10 mouse cellular contexts compared by ENCODE assay signal in the genomic region with DNA sequence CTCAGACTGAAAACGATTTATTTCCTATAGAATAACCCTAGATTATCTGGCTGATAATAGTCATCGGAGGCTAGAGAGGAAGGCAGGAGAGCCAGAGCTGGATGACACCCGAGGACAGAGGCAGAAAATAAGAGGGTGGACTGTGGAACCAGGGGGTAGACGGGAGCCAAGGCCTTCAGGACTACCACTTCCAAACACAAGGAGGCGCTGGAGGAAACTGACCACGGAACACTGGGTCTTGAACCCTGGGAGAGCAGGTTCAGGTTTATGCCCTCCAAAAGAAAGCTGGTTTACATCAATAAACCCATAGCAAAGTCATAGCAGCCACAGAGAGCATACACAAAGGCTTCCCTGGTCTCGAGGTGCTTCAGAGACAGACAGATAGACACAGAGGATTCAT. TPM values are rescaled to one million over a fixed set of nuclear protein-coding genes. Genes with fewer than 3 reads are reported as not detected.
DNase-seq lines count a peak whose midpoint lies in the region; ATAC-seq and TF ChIP-seq lines count a peak whose summit lies in the region.
"Had no signal": no experiment of that assay in that cellular context is flagged by ENCODE, and none has a peak within 500 bp of the region (broad histone marks: within the 10 kb centered on the region; RNA-seq: fewer than 3 reads in every experiment).

No protein-coding gene starts in this region.

- H3K9me3 ChIP-seq in liver, embryonic 11.5 days (ENCODE audit: control insufficient read depth, low read length), result no peaks in the 10 kb centered on the region
- H3K9me3 ChIP-seq in G1E (replicated peaks), result no peaks in the 10 kb centered on the region
- H3K9me3 ChIP-seq: midbrain, embryonic 12.5 days; stomach, embryonic 15.5 days had no signal

- no peaks in the 10 kb centered on the region for H3K36me3 ChIP-seq in liver, embryonic 11.5 days (ENCODE audit: control insufficient read depth, insufficient read depth, low read length)
- H3K36me3 ChIP-seq in G1E (replicated peaks), result no peaks in the 10 kb centered on the region
- H3K36me3 ChIP-seq: midbrain, embryonic 12.5 days; stomach, embryonic 15.5 days had no signal

- H3K4me1 ChIP-seq in liver, embryonic 11.5 days (replicated peaks; ENCODE audit: control insufficient read depth, insufficient read depth, low read length), result peaks cover 16% of the 10 kb centered on the region
- peaks cover 13% of the 10 kb centered on the region for H3K4me1 ChIP-seq in G1E (ENCODE audit: insufficient read depth, low read depth, low read length)
- H3K4me1 ChIP-seq: midbrain, embryonic 12.5 days had no signal

- no peak overlapping the region for H3K4me3 ChIP-seq in liver, embryonic 11.5 days (ENCODE audit: low read depth, low read length)
- H3K4me3 ChIP-seq in G1E (ENCODE audit: low read depth, low read length), result no peak overlapping the region
- H3K4me3 ChIP-seq: midbrain, embryonic 12.5 days; stomach, embryonic 15.5 days had no signal

- TF ChIP-seq CTCF in G1E (IDR thresholded peaks at IDR 0.05; ENCODE audit: low read depth, low read length), result 0 out of 2 replicates have a peak, but pooled peaks have one; percentile 13

- 25% methylated on average over 7 of the region's 7 CpGs for WGBS in liver, embryonic 11.5 days

- ATAC-seq in liver, embryonic 11.5 days (replicated peaks; ENCODE audit: low FRiP score), result no peak
- no peak for ATAC-seq in G1E (ENCODE audit: extremely low read depth, insufficient number of reproducible peaks, low FRiP score, poor library complexity, severe bottlenecking)

- H3K27ac ChIP-seq in liver, embryonic 11.5 days (ENCODE audit: low read depth, low read length), result no peak overlapping the region
- H3K27ac ChIP-seq: midbrain, embryonic 12.5 days; stomach, embryonic 15.5 days had no signal

- H3K4me2 ChIP-seq in liver, embryonic 11.5 days, result no peak overlapping the region
- H3K4me2 ChIP-seq: midbrain, embryonic 12.5 days; stomach, embryonic 15.5 days had no signal

- no peak overlapping the region for H3K9ac ChIP-seq in liver, embryonic 11.5 days (ENCODE audit: low read depth, low read length)
- H3K9ac ChIP-seq: midbrain, embryonic 12.5 days; stomach, embryonic 15.5 days had no signal

- DNase-seq in liver (peak; percentile 40), G1E (ENCODE audit: low spot score) (no peak)
- no peak for DNase-seq in liver, embryonic 11.5 days (ENCODE audit: low spot score)
- peak; percentile 38 for DNase-seq in embryo, embryonic 10.5 days (ENCODE audit: low spot score)
- DNase-seq in retina, postnatal 1 day, result peak; percentile 33
- no peak for DNase-seq in layer of hippocampus, adult 8-10 months (ENCODE audit: low spot score in 2 of 2)
- DNase-seq in cerebellum, adult 11-12 months, result no peak
- DNase-seq: kidney, postnatal 10 days had no signal

- H3K27me3 ChIP-seq in liver, embryonic 11.5 days (replicated peaks; ENCODE audit: control insufficient read depth, insufficient read depth, low read length), result no peaks in the 10 kb centered on the region; the same call in 1 of the 2 replicates
- peaks cover 45% of the 10 kb centered on the region for H3K27me3 ChIP-seq in G1E (ENCODE audit: insufficient read depth, low read length)

RNA-seq across cellular contexts. Expression of a gene that starts 3.4 kb away (rescaled TPM):
- polyA plus RNA-seq in liver, embryonic 11.5 days (2014; fragmentation: Nextera tagmentation; extraction: Ambion mirVana), result not detected in 2 replicates
- total RNA-seq in G1E (2014; fragmentation: Nextera tagmentation) (not detected in 2 replicates), G1E (2017) (0.33 TPM in 1 of 2 replicates, not detected in the other)
- polyA plus RNA-seq in G1E (2012), result not detected in 2 replicates
- 1 to 10 TPM in 3 of 4 experiments, under 1 TPM in 1; 0.89 to 3.9 (median 1.8) TPM for total RNA-seq in layer of hippocampus, adult 8-10 months (2022)
- polyA plus RNA-seq: midbrain, embryonic 12.5 days had no signal

RNA-seq across cellular contexts. Expression of a gene that starts 8.2 kb away (rescaled TPM):
- 46.2 and 49.6 TPM in 2 replicates for polyA plus RNA-seq in liver, embryonic 11.5 days (2014; fragmentation: Nextera tagmentation; extraction: Ambion mirVana)
- total RNA-seq in G1E (2014; fragmentation: Nextera tagmentation), result 6.0 and 25.6 TPM in 2 replicates
- total RNA-seq in G1E (2017), result 22.3 and 28.2 TPM in 2 replicates
- polyA plus RNA-seq in G1E (2012), result 34.9 and 44.0 TPM in 2 replicates
- 10 to 100 TPM; 32.8 to 38.7 (median 36.8) TPM for total RNA-seq in layer of hippocampus, adult 8-10 months (2022)

RNA-seq across cellular contexts. Expression of a gene that starts 9.2 kb away (rescaled TPM):
- 18.7 and 19.7 TPM in 2 replicates for polyA plus RNA-seq in liver, embryonic 11.5 days (2014; fragmentation: Nextera tagmentation; extraction: Ambion mirVana)
- 10.8 and 12.7 TPM in 2 replicates for total RNA-seq in G1E (2014; fragmentation: Nextera tagmentation)
- total RNA-seq in G1E (2017), result 15.7 and 17.8 TPM in 2 replicates
- polyA plus RNA-seq in G1E (2012), result 14.7 and 16.1 TPM in 2 replicates
- 10 to 100 TPM; 54.7 to 61.5 (median 58.9) TPM for total RNA-seq in layer of hippocampus, adult 8-10 months (2022)

RNA-seq across cellular contexts. Expression of a gene that starts 38.3 kb away (rescaled TPM):
- 0.11 and 0.14 TPM in 2 replicates for polyA plus RNA-seq in liver, embryonic 11.5 days (2014; fragmentation: Nextera tagmentation; extraction: Ambion mirVana)
- not detected in 2 replicates for total RNA-seq in G1E (2014; fragmentation: Nextera tagmentation)
- total RNA-seq in G1E (2017), result 0.05 and 0.12 TPM in 2 replicates
- polyA plus RNA-seq in G1E (2012), result not detected in 2 replicates
- total RNA-seq in layer of hippocampus, adult 8-10 months (2022), result under 1 TPM in 1 of 4 experiments, not detected in 3; 0.18 TPM
- polyA plus RNA-seq: midbrain, embryonic 12.5 days had no signal

RNA-seq across cellular contexts. Expression of a gene that starts 40.6 kb away (rescaled TPM):
- polyA plus RNA-seq in liver, embryonic 11.5 days (2014; fragmentation: Nextera tagmentation; extraction: Ambion mirVana), result 8.5 and 10.1 TPM in 2 replicates
- total RNA-seq in G1E (2014; fragmentation: Nextera tagmentation) (not detected in 2 replicates), G1E (2017) (0.11 and 0.17 TPM in 2 replicates)
- not detected in 2 replicates for polyA plus RNA-seq in G1E (2012)
- total RNA-seq in layer of hippocampus, adult 8-10 months (2022), result 1 to 10 TPM; 7.4 to 9.3 (median 8.1) TPM

Comparison
In these comparisons a context has a peak if more than half of its experiments do, and no peak if none do; other contexts are left out.
1. DNase-seq: peak in liver (single experiment), embryo, embryonic 10.5 days (single experiment) and retina, postnatal 1 day (single experiment); none in liver, embryonic 11.5 days (single experiment), G1E (single experiment), layer of hippocampus, adult 8-10 months (0 of 2) and cerebellum, adult 11-12 months (single experiment).